Mouse (Mus musculus): ENCODE results near the gene Efhc1. TPM values are rescaled to one million over a fixed set of nuclear protein-coding genes. Genes with fewer than 3 reads are reported as not detected.

The Efhc1 gene
- polyA plus RNA-seq, 1 experiment from 2014 or later = 2.0 TPM

GRCm38 (mm10) chr1:21008891-21009290, 57.5 kb downstream of the Efhc1 start:
- H3K27me3 ChIP-seq (replicated peaks; ENCODE audit: control insufficient read depth, insufficient read depth, low read length) = no peaks in the 10 kb centered on the region
- 77% methylated on average over 4 of the region's 4 CpGs for WGBS
- H3K36me3 ChIP-seq (ENCODE audit: control insufficient read depth, insufficient read depth) = no peaks in the 10 kb centered on the region
- H3K27ac ChIP-seq (ENCODE audit: low read length) = no peak overlapping the region
- no peaks in the 10 kb centered on the region for H3K9me3 ChIP-seq (ENCODE audit: control insufficient read depth, low read length)
- no peaks in the 10 kb centered on the region for H3K4me1 ChIP-seq (replicated peaks; ENCODE audit: control insufficient read depth, insufficient read depth, low read length)
- no peak overlapping the region for H3K4me3 ChIP-seq (replicated peaks; ENCODE audit: low read length)
- ATAC-seq = no peak
- no peak overlapping the region for H3K4me2 ChIP-seq (ENCODE audit: low read length)
- H3K9ac ChIP-seq (replicated peaks; ENCODE audit: low read depth, low read length) = no peak overlapping the region

- no peak overlapping the region for H3K27ac ChIP-seq (ENCODE audit: low read length)
- no peaks in the 10 kb centered on the region for H3K4me1 ChIP-seq (replicated peaks; ENCODE audit: control insufficient read depth, insufficient read depth, low read length)
- H3K9ac ChIP-seq (replicated peaks; ENCODE audit: low read depth, low read length) = no peak overlapping the region
- no peak overlapping the region for H3K4me2 ChIP-seq (ENCODE audit: low read length)
- 90% methylated on average over 6 of the region's 6 CpGs for WGBS
- no peak for ATAC-seq
- H3K36me3 ChIP-seq (ENCODE audit: control insufficient read depth, insufficient read depth) = no peaks in the 10 kb centered on the region
- H3K9me3 ChIP-seq (ENCODE audit: control insufficient read depth, low read length) = no peaks in the 10 kb centered on the region
- no peak overlapping the region for H3K4me3 ChIP-seq (replicated peaks; ENCODE audit: low read length)
- no peaks in the 10 kb centered on the region for H3K27me3 ChIP-seq (replicated peaks; ENCODE audit: control insufficient read depth, insufficient read depth, low read length)
Measured at GRCm38 (mm10) chr1:21010282-21010800, 58.9 kb downstream of the Efhc1 start.

- ATAC-seq = no peak
- Histone ChIP-seq H3K27ac (ENCODE audit: low read length) (no peak overlapping the region), H3K27me3 (replicated peaks; ENCODE audit: control insufficient read depth, insufficient read depth, low read length) (no peaks in the 10 kb centered on the region), H3K9me3 (ENCODE audit: control insufficient read depth, low read length) (no peaks in the 10 kb centered on the region), H3K4me1 (replicated peaks; ENCODE audit: control insufficient read depth, insufficient read depth, low read length) (no peaks in the 10 kb centered on the region), H3K4me2 (ENCODE audit: low read length) (no peak overlapping the region), H3K36me3 (ENCODE audit: control insufficient read depth, insufficient read depth) (no peaks in the 10 kb centered on the region), H3K9ac (replicated peaks; ENCODE audit: low read depth, low read length) (no peak overlapping the region), H3K4me3 (replicated peaks; ENCODE audit: low read length) (no peak overlapping the region)
- WGBS = 64% methylated on average over 8 of the region's 8 CpGs
Measured at GRCm38 (mm10) chr1:21014463-21014862, 63.0 kb downstream of the Efhc1 start.

- Histone ChIP-seq H3K4me2 (ENCODE audit: low read length) (no peak overlapping the region), H3K4me3 (replicated peaks; ENCODE audit: low read length) (no peak overlapping the region), H3K36me3 (ENCODE audit: control insufficient read depth, insufficient read depth) (no peaks in the 10 kb centered on the region), H3K9ac (replicated peaks; ENCODE audit: low read depth, low read length) (no peak overlapping the region), H3K4me1 (replicated peaks; ENCODE audit: control insufficient read depth, insufficient read depth, low read length) (no peaks in the 10 kb centered on the region), H3K9me3 (ENCODE audit: control insufficient read depth, low read length) (no peaks in the 10 kb centered on the region), H3K27me3 (replicated peaks; ENCODE audit: control insufficient read depth, insufficient read depth, low read length) (no peaks in the 10 kb centered on the region), H3K27ac (ENCODE audit: low read length) (no peak overlapping the region)
- no peak for ATAC-seq
- WGBS = 93% methylated on average over 3 of the region's 3 CpGs
Measured at GRCm38 (mm10) chr1:21023101-21023500, 71.7 kb downstream of the Efhc1 start.

GRCm38 (mm10) chr1:21025203-21025602, 73.8 kb downstream of the Efhc1 start:
- WGBS = 92% methylated on average over 5 of the region's 5 CpGs
- ATAC-seq = no peak
- H3K36me3 ChIP-seq (ENCODE audit: control insufficient read depth, insufficient read depth) = no peaks in the 10 kb centered on the region
- no peak overlapping the region for H3K4me3 ChIP-seq (replicated peaks; ENCODE audit: low read length)
- H3K27me3 ChIP-seq (replicated peaks; ENCODE audit: control insufficient read depth, insufficient read depth, low read length) = no peaks in the 10 kb centered on the region
- no peak overlapping the region for H3K4me2 ChIP-seq (ENCODE audit: low read length)
- no peak overlapping the region for H3K27ac ChIP-seq (ENCODE audit: low read length)
- H3K9me3 ChIP-seq (ENCODE audit: control insufficient read depth, low read length) = no peaks in the 10 kb centered on the region
- H3K4me1 ChIP-seq (replicated peaks; ENCODE audit: control insufficient read depth, insufficient read depth, low read length) = no peaks in the 10 kb centered on the region
- H3K9ac ChIP-seq (replicated peaks; ENCODE audit: low read depth, low read length) = no peak overlapping the region

GRCm38 (mm10) chr1:21026534-21026933, 75.1 kb downstream of the Efhc1 start:
- Histone ChIP-seq H3K9ac (replicated peaks; ENCODE audit: low read depth, low read length) (no peak overlapping the region), H3K27me3 (replicated peaks; ENCODE audit: control insufficient read depth, insufficient read depth, low read length) (no peaks in the 10 kb centered on the region), H3K27ac (ENCODE audit: low read length) (no peak overlapping the region), H3K4me2 (ENCODE audit: low read length) (no peak overlapping the region), H3K4me1 (replicated peaks; ENCODE audit: control insufficient read depth, insufficient read depth, low read length) (no peaks in the 10 kb centered on the region), H3K9me3 (ENCODE audit: control insufficient read depth, low read length) (no peaks in the 10 kb centered on the region), H3K4me3 (replicated peaks; ENCODE audit: low read length) (no peak overlapping the region), H3K36me3 (ENCODE audit: control insufficient read depth, insufficient read depth) (no peaks in the 10 kb centered on the region)
- ATAC-seq = no peak
- 75% methylated on average over 7 of the region's 7 CpGs for WGBS

- ATAC-seq = no peak
- Histone ChIP-seq H3K27me3 (replicated peaks; ENCODE audit: control insufficient read depth, insufficient read depth, low read length) (no peaks in the 10 kb centered on the region), H3K4me3 (replicated peaks; ENCODE audit: low read length) (no peak overlapping the region), H3K27ac (ENCODE audit: low read length) (no peak overlapping the region), H3K9ac (replicated peaks; ENCODE audit: low read depth, low read length) (no peak overlapping the region), H3K4me1 (replicated peaks; ENCODE audit: control insufficient read depth, insufficient read depth, low read length) (no peaks in the 10 kb centered on the region), H3K9me3 (ENCODE audit: control insufficient read depth, low read length) (no peaks in the 10 kb centered on the region), H3K4me2 (ENCODE audit: low read length) (no peak overlapping the region), H3K36me3 (ENCODE audit: control insufficient read depth, insufficient read depth) (no peaks in the 10 kb centered on the region)
- 96% methylated on average over 4 of the region's 4 CpGs for WGBS
Measured at GRCm38 (mm10) chr1:21029000-21029399, 77.6 kb downstream of the Efhc1 start.

- no peak overlapping the region for H3K27ac ChIP-seq (ENCODE audit: low read length)
- H3K27me3 ChIP-seq (replicated peaks; ENCODE audit: control insufficient read depth, insufficient read depth, low read length) = no peaks in the 10 kb centered on the region
- no peak overlapping the region for H3K4me2 ChIP-seq (ENCODE audit: low read length)
- H3K36me3 ChIP-seq (ENCODE audit: control insufficient read depth, insufficient read depth) = no peaks in the 10 kb centered on the region
- WGBS = 95% methylated on average over 2 of the region's 2 CpGs
- no peak overlapping the region for H3K9ac ChIP-seq (replicated peaks; ENCODE audit: low read depth, low read length)
- no peaks in the 10 kb centered on the region for H3K4me1 ChIP-seq (replicated peaks; ENCODE audit: control insufficient read depth, insufficient read depth, low read length)
- ATAC-seq = no peak
- no peak overlapping the region for H3K4me3 ChIP-seq (replicated peaks; ENCODE audit: low read length)
- no peaks in the 10 kb centered on the region for H3K9me3 ChIP-seq (ENCODE audit: control insufficient read depth, low read length)
Measured at GRCm38 (mm10) chr1:21031650-21032049, 80.2 kb downstream of the Efhc1 start.

GRCm38 (mm10) chr1:21033065-21033791, 81.8 kb downstream of the Efhc1 start:
- H3K27me3 ChIP-seq (replicated peaks; ENCODE audit: control insufficient read depth, insufficient read depth, low read length) = no peaks in the 10 kb centered on the region
- WGBS = 88% methylated on average over 11 of the region's 11 CpGs
- H3K9ac ChIP-seq (replicated peaks; ENCODE audit: low read depth, low read length) = no peak overlapping the region
- H3K4me1 ChIP-seq (replicated peaks; ENCODE audit: control insufficient read depth, insufficient read depth, low read length) = no peaks in the 10 kb centered on the region
- H3K4me3 ChIP-seq (replicated peaks; ENCODE audit: low read length) = no peak overlapping the region
- no peak overlapping the region for H3K4me2 ChIP-seq (ENCODE audit: low read length)
- no peak overlapping the region for H3K27ac ChIP-seq (ENCODE audit: low read length)
- ATAC-seq = no peak
- no peaks in the 10 kb centered on the region for H3K9me3 ChIP-seq (ENCODE audit: control insufficient read depth, low read length)
- H3K36me3 ChIP-seq (ENCODE audit: control insufficient read depth, insufficient read depth) = no peaks in the 10 kb centered on the region

GRCm38 (mm10) chr1:21033792-21034119, 82.3 kb downstream of the Efhc1 start:
- no peak overlapping the region for H3K4me2 ChIP-seq (ENCODE audit: low read length)
- no peaks in the 10 kb centered on the region for H3K9me3 ChIP-seq (ENCODE audit: control insufficient read depth, low read length)
- H3K4me1 ChIP-seq (replicated peaks; ENCODE audit: control insufficient read depth, insufficient read depth, low read length) = no peaks in the 10 kb centered on the region
- no peak overlapping the region for H3K9ac ChIP-seq (replicated peaks; ENCODE audit: low read depth, low read length)
- H3K36me3 ChIP-seq (ENCODE audit: control insufficient read depth, insufficient read depth) = no peaks in the 10 kb centered on the region
- H3K27me3 ChIP-seq (replicated peaks; ENCODE audit: control insufficient read depth, insufficient read depth, low read length) = no peaks in the 10 kb centered on the region
- no peak overlapping the region for H3K4me3 ChIP-seq (replicated peaks; ENCODE audit: low read length)
- no peak for ATAC-seq
- H3K27ac ChIP-seq (ENCODE audit: low read length) = no peak overlapping the region
